Mouse (Mus musculus) ES-Bruce4 (cell line): ENCODE data around the gene 3830406C13Rik. TPM values are rescaled to one million over a fixed set of nuclear protein-coding genes. Genes with fewer than 3 reads are reported as not detected.

ENCODE experiments used
- H3K27ac ChIP-seq: 2 replicates; pipeline ENCODE4 v1.5.1; 2012; ENCODE audit warnings: low read length, inconsistent platforms; ENCODE audit not compliant: insufficient read depth
- H3K27me3 ChIP-seq: 2 replicates; pipeline ENCODE4 v1.6.1; 2012; ENCODE audit warnings: mild to moderate bottlenecking, low read length, inconsistent platforms; ENCODE audit not compliant: control insufficient read depth, poor library complexity, insufficient read depth, severe bottlenecking
- H3K36me3 ChIP-seq: 2 replicates; pipeline ENCODE4 v1.6.1; 2012; ENCODE audit warnings: inconsistent platforms, mild to moderate bottlenecking, low read length, moderate library complexity; ENCODE audit not compliant: control insufficient read depth, poor library complexity, insufficient read depth, severe bottlenecking
- H3K4me1 ChIP-seq: one replicate; pipeline ENCODE4 v1.8.1; 2011; ENCODE audit warnings: low read length; ENCODE audit not compliant: control insufficient read depth, insufficient read depth
- H3K4me3 ChIP-seq: 2 replicates; pipeline ENCODE4 v1.5.1; 2011; ENCODE audit warnings: low read depth, mild to moderate bottlenecking, low read length
- H3K9ac ChIP-seq: 2 replicates; pipeline ENCODE4 v1.6.1; 2012; ENCODE audit warnings: low read depth, mild to moderate bottlenecking, inconsistent platforms; ENCODE audit not compliant: poor library complexity, severe bottlenecking
- H3K9me3 ChIP-seq: replicated peaks from 2 replicates; pipeline ENCODE4 v1.6.1; 2012; ENCODE audit warnings: mild to moderate bottlenecking, low read length, inconsistent platforms; ENCODE audit not compliant: control insufficient read depth, poor library complexity, insufficient read depth, severe bottlenecking
- CTCF ChIP-seq: IDR thresholded peaks from one replicate; pipeline ENCODE4 v1.8.1; 2011; ENCODE audit warnings: low read depth, low read length
- EP300 ChIP-seq: IDR thresholded peaks from 2 replicates; pipeline ENCODE4 v1.6.1; 2011; ENCODE audit warnings: low read depth, low read length; ENCODE audit not compliant: insufficient read depth
- POLR2A ChIP-seq: IDR thresholded peaks from one replicate; pipeline ENCODE4 v1.8.1; 2011; ENCODE audit warnings: low read length; ENCODE audit not compliant: insufficient read depth
- polyA plus RNA-seq: library from polyadenylated mRNA; stranded (reverse); fragments of >200 nt; gene quantifications from 2 replicates; pipeline ENCODE4 v1.2.4, GENCODE M21; 2011; ENCODE audit warnings: low read depth; ENCODE audit not compliant: missing spikeins, insufficient read depth, insufficient read length

The 3830406C13Rik gene
- polyA plus RNA-seq, 1 experiment, result 13.6 TPM

DNA sequence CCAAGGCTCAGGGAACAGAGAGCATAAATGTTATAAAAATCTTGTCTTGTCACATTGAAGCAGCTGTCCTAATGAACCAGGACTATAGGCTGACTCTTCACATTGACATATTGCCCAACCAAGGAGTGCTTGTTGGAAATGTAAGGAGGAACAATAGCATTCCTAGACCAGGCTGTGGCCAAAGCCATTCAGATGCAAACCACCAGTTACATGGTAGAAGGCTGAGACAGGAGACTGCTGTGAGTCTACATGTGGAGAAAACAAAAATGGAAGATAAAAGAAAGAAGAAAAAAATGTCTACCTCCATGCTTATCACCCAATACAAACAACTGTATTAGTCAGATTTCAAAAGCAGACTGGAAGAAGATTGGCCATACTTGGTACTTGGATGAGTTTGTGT lies 15.2 kb downstream of the 3830406C13Rik start:
- Histone ChIP-seq H3K27me3 (no peaks in the 10 kb centered on the region), H3K4me1 (no peaks in the 10 kb centered on the region), H3K36me3 (no peaks in the 10 kb centered on the region), H3K9me3 (no peaks in the 10 kb centered on the region), H3K27ac (no peak overlapping the region), H3K9ac (no peak overlapping the region), H3K4me3 (no peak overlapping the region)
- TF ChIP-seq POLR2A (no peak), CTCF (no peak), EP300 (no peak)

DNA sequence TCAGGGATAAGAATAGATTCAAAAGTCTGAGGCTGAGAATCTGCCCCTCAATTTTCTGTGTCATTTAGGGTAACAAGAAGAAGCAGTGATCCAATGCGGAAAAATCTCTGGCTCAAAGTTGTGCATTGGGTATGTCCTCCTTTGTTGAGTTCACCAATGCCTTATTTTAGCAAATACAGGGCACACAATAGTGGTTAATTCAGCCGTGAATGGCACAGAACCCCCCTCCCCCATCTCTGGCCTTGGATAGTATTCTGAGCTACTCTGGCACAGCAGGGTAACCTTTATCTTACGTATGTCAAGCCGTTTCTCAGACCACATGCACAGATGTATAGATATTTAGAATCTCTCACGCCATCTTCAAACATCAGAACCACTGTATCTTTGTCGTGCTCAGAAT lies 15.7 kb downstream of the 3830406C13Rik start:
- Histone ChIP-seq H3K27ac (no peak overlapping the region), H3K27me3 (no peaks in the 10 kb centered on the region), H3K9me3 (no peaks in the 10 kb centered on the region), H3K4me1 (no peaks in the 10 kb centered on the region), H3K36me3 (no peaks in the 10 kb centered on the region), H3K9ac (no peak overlapping the region), H3K4me3 (no peak overlapping the region)
- TF ChIP-seq POLR2A (no peak), EP300 (no peak), CTCF (no peak)

DNA sequence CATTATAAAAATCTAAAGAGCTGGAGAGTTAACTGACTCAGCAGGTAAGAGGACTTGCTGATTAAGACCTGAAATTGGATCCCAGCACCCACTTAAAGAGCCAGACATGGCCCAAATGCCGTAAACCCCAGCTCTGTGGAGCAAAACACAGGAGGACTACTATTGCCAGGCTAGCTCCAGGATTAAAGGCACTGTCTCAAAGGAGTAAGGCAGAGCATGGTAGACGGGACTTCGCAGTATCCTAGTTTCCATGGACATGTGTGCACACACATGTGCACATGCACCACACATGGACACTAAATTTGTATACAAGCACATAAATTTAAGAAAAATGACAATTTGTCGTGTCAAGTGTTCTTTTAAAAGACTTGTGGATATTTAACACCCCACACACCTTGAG lies 16.3 kb downstream of the 3830406C13Rik start:
- Histone ChIP-seq H3K36me3 (no peaks in the 10 kb centered on the region), H3K4me1 (no peaks in the 10 kb centered on the region), H3K27me3 (no peaks in the 10 kb centered on the region), H3K27ac (no peak overlapping the region), H3K4me3 (no peak overlapping the region), H3K9ac (no peak overlapping the region), H3K9me3 (no peaks in the 10 kb centered on the region)
- no peak for TF ChIP-seq EP300
- TF ChIP-seq POLR2A, result no peak
- no peak for TF ChIP-seq CTCF

DNA sequence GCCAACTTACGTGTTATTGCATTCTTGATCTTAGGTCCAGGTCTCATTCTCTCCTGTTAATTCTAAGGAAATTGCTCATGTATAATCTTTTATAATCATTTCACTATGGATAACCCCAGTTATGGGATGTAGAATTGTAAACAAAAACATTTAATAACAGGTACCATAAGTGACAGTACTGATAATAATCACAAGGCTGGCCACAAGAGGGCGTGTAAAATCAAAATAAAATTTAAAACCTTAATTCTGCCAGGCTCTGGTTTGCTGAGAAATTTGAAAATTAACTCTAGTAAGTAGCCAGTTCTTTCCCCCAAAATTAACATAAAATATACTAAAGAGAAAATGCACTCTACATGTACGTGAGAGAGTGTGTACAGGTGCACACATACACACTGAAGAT lies 16.7 kb downstream of the 3830406C13Rik start:
- Histone ChIP-seq H3K27ac (no peak overlapping the region), H3K4me3 (no peak overlapping the region), H3K9me3 (no peaks in the 10 kb centered on the region), H3K4me1 (no peaks in the 10 kb centered on the region), H3K9ac (no peak overlapping the region), H3K27me3 (no peaks in the 10 kb centered on the region), H3K36me3 (no peaks in the 10 kb centered on the region)
- TF ChIP-seq POLR2A (no peak), CTCF (no peak), EP300 (no peak)

DNA sequence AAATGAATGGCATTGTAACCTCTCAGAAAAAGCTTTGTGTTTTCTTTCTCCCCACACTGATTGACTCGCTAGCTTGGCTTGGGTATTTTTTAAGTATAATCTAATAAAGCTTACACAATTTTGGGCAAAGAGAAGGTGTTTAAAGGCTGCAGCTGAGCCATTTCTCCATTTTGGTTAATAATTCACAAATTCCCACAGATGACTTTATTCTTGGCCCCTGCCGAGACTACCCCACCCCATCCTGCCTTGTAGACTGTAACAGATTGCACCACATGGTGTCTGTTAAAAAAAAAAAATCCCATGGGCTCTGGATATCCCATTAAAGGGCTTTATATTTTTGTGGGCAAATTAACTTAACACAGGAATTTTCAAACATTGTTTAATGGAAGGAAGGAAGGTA lies 19.1 kb downstream of the 3830406C13Rik start:
- no peaks in the 10 kb centered on the region for H3K4me1 ChIP-seq
- H3K9ac ChIP-seq, result no peak overlapping the region
- no peak overlapping the region for H3K27ac ChIP-seq
- no peaks in the 10 kb centered on the region for H3K36me3 ChIP-seq
- no peak overlapping the region for H3K4me3 ChIP-seq
- no peaks in the 10 kb centered on the region for H3K27me3 ChIP-seq
- H3K9me3 ChIP-seq, result no peaks in the 10 kb centered on the region
- no peak for TF ChIP-seq CTCF
- TF ChIP-seq EP300, result no peak
- no peak for TF ChIP-seq POLR2A

DNA sequence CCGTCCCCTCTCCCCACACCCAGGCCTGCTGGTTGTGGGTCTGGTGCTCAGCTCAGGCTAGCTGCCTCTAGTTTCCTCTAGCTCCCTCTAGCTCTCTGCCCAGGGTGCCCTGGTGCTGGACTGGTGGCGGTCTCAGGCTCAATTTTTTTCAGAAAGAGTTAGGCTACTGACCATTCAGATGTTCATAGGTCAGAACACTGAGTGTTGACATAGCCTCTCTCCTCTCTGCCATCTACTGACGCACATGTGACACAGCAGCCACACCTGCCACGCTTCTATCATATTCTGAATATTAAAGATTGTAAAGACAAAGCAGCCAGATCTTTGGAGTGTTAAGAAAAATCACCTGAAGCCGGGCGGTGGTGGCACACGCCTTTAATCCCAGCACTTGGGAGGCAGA lies 49.6 kb downstream of the 3830406C13Rik start:
- peaks cover 2% of the 10 kb centered on the region; the same call in 1 of the 2 replicates for H3K27me3 ChIP-seq
- no peak for TF ChIP-seq POLR2A
- TF ChIP-seq EP300, result no peak
- no peak for TF ChIP-seq CTCF

DNA sequence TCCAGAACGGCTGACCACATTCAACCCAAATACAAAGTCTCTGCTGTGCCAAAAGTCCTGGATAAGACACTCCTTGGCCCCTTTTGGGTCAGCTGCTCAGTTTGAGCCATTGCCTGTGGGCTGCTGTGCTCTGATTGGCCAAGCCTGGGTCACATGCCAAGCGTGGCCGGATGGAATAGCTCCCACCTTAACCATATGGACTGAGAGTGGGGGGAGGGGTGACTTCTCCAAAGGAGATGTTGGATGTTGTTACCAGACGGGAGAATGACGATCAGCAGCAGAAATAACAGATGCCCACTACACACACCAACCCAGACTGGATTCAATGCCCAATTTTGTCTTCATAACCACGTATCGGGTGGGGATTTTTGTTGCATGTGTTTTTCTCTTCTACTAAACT lies 51.0 kb downstream of the 3830406C13Rik start:
- no peak overlapping the region for H3K27ac ChIP-seq
- no peaks in the 10 kb centered on the region for H3K36me3 ChIP-seq
- H3K9me3 ChIP-seq, result no peaks in the 10 kb centered on the region
- H3K4me1 ChIP-seq, result peaks cover 2% of the 10 kb centered on the region
- H3K9ac ChIP-seq, result no peak overlapping the region
- H3K27me3 ChIP-seq, result peaks cover 3% of the 10 kb centered on the region; the same call in 1 of the 2 replicates
- no peak for TF ChIP-seq EP300
- no peak for TF ChIP-seq POLR2A
- no peak for TF ChIP-seq CTCF
- H3K4me3 ChIP-seq, result no peak overlapping the region

More for the DNA sequence above, 49.6 kb downstream of the 3830406C13Rik start:
- H3K27ac ChIP-seq, result no peak overlapping the region
- H3K4me1 ChIP-seq, result no peaks in the 10 kb centered on the region
- H3K9ac ChIP-seq, result no peak overlapping the region
- no peaks in the 10 kb centered on the region for H3K36me3 ChIP-seq
- no peaks in the 10 kb centered on the region for H3K9me3 ChIP-seq
- no peak overlapping the region for H3K4me3 ChIP-seq
